Mouse (Mus musculus) cerebellum, postnatal 14 days (tissue): ENCODE measurements at regions not wholly inside any gene's neighbourhood (a gene's known extent, or its start where the extent isn't known, plus 50 kb on each side); places are given as distances from the start of the nearest gene placed in this dataset.
A peak's percentile ranks its signal among the peaks of the same experiment; 100 is the strongest.
"Not testable (repeated sequence)": the region's sequence is repeated elsewhere in the genome, so short reads cannot be mapped to it uniquely, and the experiment has no call there.

Source experiments
- DNase-seq, 2 experiments: peaks; one replicate each; pipeline ENCODE4 v3.0.0; 2021; ENCODE audit warnings: mixed read lengths in 2 of 2

- peak in 1 of 2 experiments; percentile 6 for DNase-seq
Observed at GRCm38 (mm10) chr8:99763012-99763411, 346.7 kb upstream of the Cdh8 start.

GRCm38 (mm10) chr8:99736190-99736589 is 319.9 kb upstream of the Cdh8 start:
- no peak for DNase-seq

GRCm38 (mm10) chr8:99724626-99725218 is 308.5 kb upstream of the Cdh8 start:
- no peak for DNase-seq

GRCm38 (mm10) chr8:99718927-99719326 is 302.7 kb upstream of the Cdh8 start:
- DNase-seq, result peak; percentile 57 to 84

GRCm38 (mm10) chr8:99681673-99682072 is 265.4 kb upstream of the Cdh8 start:
- DNase-seq, result peak; percentile 21 to 54

- not testable (repeated sequence) for DNase-seq
Observed at GRCm38 (mm10) chr8:99679253-99679899, 263.1 kb upstream of the Cdh8 start.

- DNase-seq, result not testable (repeated sequence)
Observed at GRCm38 (mm10) chr8:99667693-99668092, 251.4 kb upstream of the Cdh8 start.

GRCm38 (mm10) chr8:99651302-99651621 is 235.0 kb upstream of the Cdh8 start:
- no peak for DNase-seq

- no peak for DNase-seq
Observed at GRCm38 (mm10) chr8:99650587-99651301, 234.5 kb upstream of the Cdh8 start.

- no peak for DNase-seq
Observed at GRCm38 (mm10) chr8:99640543-99640942, 224.3 kb upstream of the Cdh8 start.

GRCm38 (mm10) chr8:99630958-99631357 is 214.7 kb upstream of the Cdh8 start:
- DNase-seq, result not testable (repeated sequence)

GRCm38 (mm10) chr8:99621626-99622025 is 205.4 kb upstream of the Cdh8 start:
- no peak for DNase-seq

GRCm38 (mm10) chr8:99604327-99604726 is 188.1 kb upstream of the Cdh8 start:
- peak; percentile 29 to 43 for DNase-seq

GRCm38 (mm10) chr8:99591308-99592004 is 175.2 kb upstream of the Cdh8 start:
- no peak for DNase-seq

GRCm38 (mm10) chr8:99544102-99544501 is 127.8 kb upstream of the Cdh8 start:
- no peak for DNase-seq

GRCm38 (mm10) chr8:99532686-99533415 is 116.6 kb upstream of the Cdh8 start:
- peak; percentile 4 to 29 for DNase-seq

- no peak for DNase-seq
Observed at GRCm38 (mm10) chr8:99502055-99502454, 85.8 kb upstream of the Cdh8 start.
